Mouse (Mus musculus) CH12.LX (cell line): ENCODE measurements around the gene Cradd. TPM values are rescaled to one million over a fixed set of nuclear protein-coding genes. Genes with fewer than 3 reads are reported as not detected.

Experiments used
- DNase-seq: peaks from one replicate; pipeline ENCODE4 v3.0.0-alpha.2; 2013; ENCODE audit errors: extremely low read depth
- H3K27ac ChIP-seq: 2 replicates; pipeline ENCODE4 v1.5.1; 2012; ENCODE audit warnings: low read depth, mild to moderate bottlenecking, control low read depth, moderate library complexity; ENCODE audit not compliant: insufficient read depth
- H3K27me3 ChIP-seq: replicated peaks from 2 replicates; pipeline ENCODE3; 2012; ENCODE audit warnings: inconsistent platforms
- H3K36me3 ChIP-seq, 2 experiments: replicated peaks in 1 of 2; 2 replicates each; pipeline versions ENCODE3 to v1.6.1; 2012; ENCODE audit warnings: inconsistent platforms in 1 of 2, low read length in 1 of 2, mild to moderate bottlenecking in 1 of 2, mixed read lengths in 1 of 2, moderate library complexity in 1 of 2; ENCODE audit not compliant: control insufficient read depth in 1 of 2, insufficient read depth in 1 of 2
- H3K4me1 ChIP-seq, 2 experiments: 2 replicates each; pipeline ENCODE4 v1.6.1; 2012; ENCODE audit warnings: inconsistent platforms in 1 of 2, moderate library complexity in 1 of 2; ENCODE audit not compliant: insufficient read depth in 2 of 2, control insufficient read depth in 1 of 2
- H3K4me2 ChIP-seq: 2 replicates; pipeline ENCODE4 v1.6.1; 2012; ENCODE audit warnings: low read depth, mild to moderate bottlenecking, control low read depth; ENCODE audit not compliant: poor library complexity, insufficient read depth, severe bottlenecking
- H3K4me3 ChIP-seq, 3 experiments: fragments of 150-350 bp in 1 of 3; sonication (generic) in 1 of 3; replicated peaks in 1 of 3; 2 replicates each; pipeline versions ENCODE3 to v1.5.1; 2011 to 2012; ENCODE audit warnings: low read depth in 2 of 3, low read length in 2 of 3, mild to moderate bottlenecking in 2 of 3, moderate library complexity in 2 of 3, control low read depth in 1 of 3, improper control_type of control experiment in 1 of 3, inconsistent platforms in 1 of 3, mixed read lengths in 1 of 3; ENCODE audit not compliant: poor library complexity in 1 of 3
- H3K79me2 ChIP-seq: replicated peaks from 2 replicates; pipeline ENCODE4 v1.6.1; 2012; ENCODE audit warnings: mild to moderate bottlenecking, moderate library complexity; ENCODE audit not compliant: control insufficient read depth, poor library complexity, insufficient read depth, severe bottlenecking; ENCODE audit errors: extremely low read depth
- H3K9ac ChIP-seq: 2 replicates; pipeline ENCODE4 v1.6.1; 2012; ENCODE audit warnings: low read depth, mild to moderate bottlenecking, control low read depth, moderate library complexity; ENCODE audit not compliant: insufficient read depth
- H3K9me3 ChIP-seq: replicated peaks from 2 replicates; pipeline ENCODE3; 2012; ENCODE audit warnings: low read length, inconsistent platforms, mixed read lengths
- BHLHE40 ChIP-seq: IDR thresholded peaks from 2 replicates; pipeline ENCODE4 v1.6.1; 2011; ENCODE audit warnings: mild to moderate bottlenecking, low read depth, low read length, improper control_type of control experiment
- CHD2 ChIP-seq: IDR thresholded peaks from 2 replicates; pipeline ENCODE4 v1.6.1; 2011; ENCODE audit warnings: low read length, improper control_type of control experiment
- ELF1 ChIP-seq: IDR thresholded peaks from 2 replicates; pipeline ENCODE4 v1.6.1; 2014; ENCODE audit warnings: low read depth, mild to moderate bottlenecking, inconsistent platforms, low read length, improper control_type of control experiment
- EP300 ChIP-seq: IDR thresholded peaks from 2 replicates; pipeline ENCODE4 v1.6.1; 2011; ENCODE audit warnings: low read length, improper control_type of control experiment
- ETS1 ChIP-seq: conservative IDR thresholded peaks from 2 replicates; pipeline ENCODE4 v1.6.1; 2012; ENCODE audit warnings: low read depth, mild to moderate bottlenecking, inconsistent platforms, low read length, improper control_type of control experiment, moderate library complexity
- IRF4 ChIP-seq: IDR thresholded peaks from 2 replicates; pipeline ENCODE4 v1.6.1; 2014; ENCODE audit warnings: low read depth, mild to moderate bottlenecking, inconsistent platforms, low read length, improper control_type of control experiment
- JUN ChIP-seq: IDR thresholded peaks from 2 replicates; pipeline ENCODE4 v1.6.1; 2011; ENCODE audit warnings: low read depth, mild to moderate bottlenecking, low read length, improper control_type of control experiment, moderate library complexity; ENCODE audit not compliant: insufficient read depth
- MAX ChIP-seq: IDR thresholded peaks from 2 replicates; pipeline ENCODE4 v1.6.1; 2011; ENCODE audit warnings: low read length, improper control_type of control experiment
- MYC ChIP-seq: IDR thresholded peaks from 2 replicates; pipeline ENCODE4 v1.6.1; 2011; ENCODE audit warnings: low read depth, mild to moderate bottlenecking, improper control_type of control experiment, low read length
- NELFE ChIP-seq: IDR thresholded peaks from 2 replicates; pipeline ENCODE4 v1.6.1; 2011; ENCODE audit warnings: low read depth, low read length, improper control_type of control experiment
- NRF1 ChIP-seq: IDR thresholded peaks from 2 replicates; pipeline ENCODE4 v1.6.1; 2014; ENCODE audit warnings: low read depth, mild to moderate bottlenecking, inconsistent platforms, low read length, improper control_type of control experiment, moderate library complexity
- POLR2A ChIP-seq: IDR thresholded peaks from 2 replicates; pipeline ENCODE4 v1.6.1; 2011; ENCODE audit warnings: low read depth, mild to moderate bottlenecking, improper control_type of control experiment, low read length
- TBP ChIP-seq: conservative IDR thresholded peaks from 2 replicates; pipeline ENCODE4 v1.6.1; 2011; ENCODE audit warnings: low read depth, low read length, improper control_type of control experiment
- UBTF ChIP-seq: IDR thresholded peaks from 2 replicates; pipeline ENCODE4 v1.6.1; 2012; ENCODE audit warnings: low read depth, mild to moderate bottlenecking, inconsistent platforms, low read length, improper control_type of control experiment, moderate library complexity
- ZNF384 ChIP-seq: IDR thresholded peaks from 2 replicates; pipeline ENCODE4 v1.6.1; 2012; ENCODE audit warnings: low read depth, low read length, improper control_type of control experiment, inconsistent platforms
- dilution Hi-C: fragments of 300-500 bp; cut with MboI; formaldehyde crosslinking; loops from 2 replicates; pipeline ENCODE4 v1.14.3; 2020; ENCODE audit warnings: low sequenced_read_pairs; ENCODE audit not compliant: extremely low pct_unique_long_range_greater_than_20kb, extremely low pct_ligation_motif_present
- in situ Hi-C: fragments of 300-500 bp; cut with MboI; formaldehyde crosslinking; loops from 3 replicates; pipeline ENCODE4 v1.14.3; 2019; ENCODE audit warnings: low sequenced_read_pairs, low pct_ligation_motif_present, low pct_unique_long_range_greater_than_20kb, mixed read lengths
- polyA plus RNA-seq: library from polyadenylated mRNA; unstranded; fragments of >175 nt; gene quantifications from 2 replicates; pipeline ENCODE4 v1.2.1, GENCODE M21; 2012; ENCODE audit warnings: low read depth; ENCODE audit not compliant: insufficient read length
- total RNA-seq, 2 experiments: library from RNA; depleted of rRNA; stranded (reverse); fragments of 300-350 nt in 1 of 2; fragments of >200 nt in 1 of 2; gene quantifications; 2 replicates each; pipeline ENCODE4 v1.2.3; 2012 to 2014

The Cradd gene
- total and polyA plus RNA-seq, 3 experiments, result 5.6 to 8.8 (median 5.6) TPM

- H3K27ac ChIP-seq, result no peak overlapping the region
- no peaks in the 10 kb centered on the region for H3K79me2 ChIP-seq
- peaks cover 0 to 3% of the 10 kb centered on the region in 2 experiments for H3K36me3 ChIP-seq
- no peaks in the 10 kb centered on the region for H3K27me3 ChIP-seq
- no peak overlapping the region for H3K4me3 ChIP-seq
- in situ Hi-C loops, result no loop called here
- TF ChIP-seq POLR2A (no peak), EP300 (no peak), BHLHE40 (no peak), ELF1 (no peak), MAX (no peak), TBP (no peak), IRF4 (no peak), ZNF384 (no peak), NELFE (no peak), UBTF (no peak), ETS1 (no peak), MYC (no peak), CHD2 (no peak)
- no peak overlapping the region for H3K9ac ChIP-seq
- no peaks in the 10 kb centered on the region for H3K9me3 ChIP-seq
- no peak overlapping the region for H3K4me2 ChIP-seq
- H3K4me1 ChIP-seq, result peaks cover 0 to 14% of the 10 kb centered on the region in 2 experiments; a peak in 2 of 4 replicates
- dilution Hi-C loops, result no loop called here
- no peak for DNase-seq
Observed at GRCm38 (mm10) chr10:95255018-95255680, 68.8 kb downstream of the Cradd start.

- H3K79me2 ChIP-seq, result no peaks in the 10 kb centered on the region
- DNase-seq, result no peak
- dilution Hi-C loops (no loop called here), in situ Hi-C loops (no loop called here)
- H3K9me3 ChIP-seq, result no peaks in the 10 kb centered on the region
- peaks cover 0 to 14% of the 10 kb centered on the region in 2 experiments; a peak in 2 of 4 replicates for H3K4me1 ChIP-seq
- no peak overlapping the region for H3K27ac ChIP-seq
- TF ChIP-seq NRF1 (no peak), JUN (no peak)
- no peak overlapping the region for H3K4me2 ChIP-seq
- H3K4me3 ChIP-seq, result no peak overlapping the region
- no peaks in the 10 kb centered on the region for H3K27me3 ChIP-seq
- H3K9ac ChIP-seq, result no peak overlapping the region
- H3K36me3 ChIP-seq, result peaks cover 0 to 3% of the 10 kb centered on the region in 2 experiments
Observed at GRCm38 (mm10) chr10:95254453-95255001, 69.4 kb downstream of the Cradd start.
